Comparison of ENCODE assay signal across 8 mouse cellular contexts in the genomic region with DNA sequence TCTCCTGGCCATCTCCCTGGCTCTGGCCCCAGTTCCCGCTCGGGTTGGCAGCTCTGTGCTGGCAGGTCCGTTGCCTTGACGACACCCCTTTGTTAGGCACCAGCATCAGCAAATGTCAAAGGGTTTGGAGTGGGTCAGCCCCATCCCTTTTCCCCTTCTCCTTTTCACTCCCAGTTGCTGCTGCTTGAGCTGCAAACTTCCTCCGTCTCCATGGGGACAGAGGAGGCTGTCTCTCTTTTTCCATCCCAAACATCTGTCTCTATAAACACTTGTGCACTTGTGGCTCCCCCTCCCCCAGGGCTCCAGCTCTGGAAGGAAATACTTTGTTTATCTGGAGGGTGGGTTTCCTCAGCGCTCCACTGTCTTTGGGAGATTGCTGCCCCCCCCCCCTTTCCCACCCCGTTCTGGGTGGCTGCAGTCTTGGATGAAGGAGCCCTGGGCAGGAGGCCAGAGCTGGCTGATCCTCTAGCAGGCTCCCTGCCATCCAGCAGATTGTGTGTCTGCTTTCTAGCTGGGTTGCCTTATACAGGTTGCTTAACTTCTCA. TPM values are rescaled to one million over a fixed set of nuclear protein-coding genes. Genes with fewer than 3 reads are reported as not detected.
DNase-seq lines count a peak whose midpoint lies in the region; ATAC-seq and TF ChIP-seq lines count a peak whose summit lies in the region.

No protein-coding gene starts in this region.

- WGBS in embryonic facial prominence, embryonic 10.5 days = 2% methylated on average over 7 of the region's 7 CpGs
- 12% methylated on average over 7 of the region's 7 CpGs for WGBS in kidney, adult 2 months
- 7% methylated on average over 7 of the region's 7 CpGs for WGBS in limb, embryonic 15.5 days
- 2% methylated on average over 7 of the region's 7 CpGs for WGBS in midbrain, embryonic 15.5 days

- TF ChIP-seq CTCF in kidney, adult 2 months (conservative IDR thresholded peaks at IDR 0.05; ENCODE audit: insufficient read depth, insufficient read length, low read depth, low read length) = no peak

- no peak for TF ChIP-seq POLR2A in kidney, adult 2 months (IDR thresholded peaks at IDR 0.05; ENCODE audit: low read depth, low read length)

- H3K27me3 ChIP-seq in embryonic facial prominence, embryonic 10.5 days (replicated peaks; ENCODE audit: low read depth, poor library complexity, severe bottlenecking) = peaks cover 29% of the 10 kb centered on the region
- H3K27me3 ChIP-seq in kidney, adult 2 months (replicated peaks; ENCODE audit: control insufficient read depth, insufficient read depth, low read length) = no peaks in the 10 kb centered on the region
- no peaks in the 10 kb centered on the region for H3K27me3 ChIP-seq in limb, embryonic 15.5 days
- 0 out of 2 replicates have a peak, but pooled peaks cover 2% of the 10 kb centered on the region for H3K27me3 ChIP-seq in midbrain, embryonic 15.5 days (replicated peaks)

- ATAC-seq in frontal cortex, adult (ENCODE audit: low TSS enrichment) = peak; percentile 79
- peak; percentile 73 for ATAC-seq in limb, embryonic 15.5 days (ENCODE audit: insufficient number of reproducible peaks, low FRiP score, low TSS enrichment, low read depth)
- ATAC-seq in midbrain, embryonic 15.5 days (replicated peaks) = peak; percentile 87

- no peaks in the 10 kb centered on the region for H3K9me3 ChIP-seq in embryonic facial prominence, embryonic 10.5 days
- no peaks in the 10 kb centered on the region for H3K9me3 ChIP-seq in limb, embryonic 15.5 days
- no peaks in the 10 kb centered on the region for H3K9me3 ChIP-seq in midbrain, embryonic 15.5 days

- H3K9ac ChIP-seq in limb, embryonic 15.5 days = no peak overlapping the region
- H3K9ac ChIP-seq in midbrain, embryonic 15.5 days = no peak overlapping the region

- H3K36me3 ChIP-seq in embryonic facial prominence, embryonic 10.5 days (replicated peaks) = no peaks in the 10 kb centered on the region
- H3K36me3 ChIP-seq in kidney, adult 2 months (ENCODE audit: control insufficient read depth, insufficient read depth, low read length) = no peaks in the 10 kb centered on the region
- H3K36me3 ChIP-seq in limb, embryonic 15.5 days = no peaks in the 10 kb centered on the region
- H3K36me3 ChIP-seq in midbrain, embryonic 15.5 days (replicated peaks) = no peaks in the 10 kb centered on the region

- no peak for DNase-seq in frontal cortex, postnatal 25 days (ENCODE audit: low spot score in 2 of 2)
- DNase-seq in embryonic facial prominence, embryonic 10.5 days (ENCODE audit: low spot score) = peak; percentile 87
- peak; percentile 80 for DNase-seq in heart, adult 8-10 months (ENCODE audit: low spot score)
- DNase-seq in kidney, adult 2 months = peak; percentile 80
- peak; percentile 58 for DNase-seq in testis, postnatal 14 days (ENCODE audit: low spot score)

- H3K4me2 ChIP-seq in limb, embryonic 15.5 days = peak overlapping the region; percentile 26; the same call in 1 of the 2 replicates
- H3K4me2 ChIP-seq in midbrain, embryonic 15.5 days = peak overlapping the region; percentile 21

- peak overlapping the region; percentile 80 for H3K27ac ChIP-seq in embryonic facial prominence, embryonic 10.5 days (replicated peaks)
- no peak overlapping the region; the same call in 1 of the 2 replicates for H3K27ac ChIP-seq in kidney, adult 2 months (ENCODE audit: insufficient read depth, low read depth, low read length)
- H3K27ac ChIP-seq in limb, embryonic 15.5 days = peak overlapping the region; percentile 86
- peak overlapping the region; percentile 67 for H3K27ac ChIP-seq in midbrain, embryonic 15.5 days

- H3K4me1 ChIP-seq in embryonic facial prominence, embryonic 10.5 days = peaks cover 70% of the 10 kb centered on the region
- H3K4me1 ChIP-seq in kidney, adult 2 months (ENCODE audit: control insufficient read depth, insufficient read depth, low read length) = peaks cover 7% of the 10 kb centered on the region; the same call in 1 of the 2 replicates
- H3K4me1 ChIP-seq in limb, embryonic 15.5 days = peaks cover 50% of the 10 kb centered on the region
- peaks cover 38% of the 10 kb centered on the region for H3K4me1 ChIP-seq in midbrain, embryonic 15.5 days

- peak overlapping the region; percentile 21 for H3K4me3 ChIP-seq in embryonic facial prominence, embryonic 10.5 days
- H3K4me3 ChIP-seq in kidney, adult 2 months (ENCODE audit: insufficient read depth, low read depth, low read length) = no peak overlapping the region
- H3K4me3 ChIP-seq in limb, embryonic 15.5 days = no peak overlapping the region
- H3K4me3 ChIP-seq in midbrain, embryonic 15.5 days = no peak overlapping the region

RNA-seq across cellular contexts. Expression of gene Socs3, which starts 30.0 kb away (rescaled TPM):
- polyA plus RNA-seq in embryonic facial prominence, embryonic 10.5 days (2016; fragmentation: Nextera tagmentation; extraction: Ambion mirVana) = 13.6 and 16.7 TPM in 2 replicates
- total RNA-seq in heart, adult 8-10 months (2022) = 1 to 10 TPM; 3.8 to 6.2 (median 4.7) TPM
- 4.3 and 5.0 TPM in 2 replicates for polyA plus RNA-seq in kidney, adult 2 months (2012; rRNA removed)
- polyA plus RNA-seq in limb, embryonic 15.5 days (2015; fragmentation: Nextera tagmentation; extraction: Ambion mirVana) = 20.3 and 24.0 TPM in 2 replicates
- polyA plus RNA-seq in midbrain, embryonic 15.5 days (2015; fragmentation: Nextera tagmentation; extraction: Ambion mirVana) = 8.7 and 8.9 TPM in 2 replicates

RNA-seq across cellular contexts. Expression of gene Pgs1, which starts 46.3 kb away (rescaled TPM):
- 43.5 and 44.6 TPM in 2 replicates for polyA plus RNA-seq in embryonic facial prominence, embryonic 10.5 days (2016; fragmentation: Nextera tagmentation; extraction: Ambion mirVana)
- 10 to 100 TPM; 16.4 to 20.6 (median 19.2) TPM for total RNA-seq in heart, adult 8-10 months (2022)
- polyA plus RNA-seq in kidney, adult 2 months (2012; rRNA removed) = 29.7 and 30.4 TPM in 2 replicates
- 35.5 and 37.8 TPM in 2 replicates for polyA plus RNA-seq in limb, embryonic 15.5 days (2015; fragmentation: Nextera tagmentation; extraction: Ambion mirVana)
- polyA plus RNA-seq in midbrain, embryonic 15.5 days (2015; fragmentation: Nextera tagmentation; extraction: Ambion mirVana) = 62.5 and 63.5 TPM in 2 replicates

Comparison
In these comparisons a context has a peak if more than half of its experiments do, and no peak if none do; other contexts are left out.
1. DNase-seq: peak in embryonic facial prominence, embryonic 10.5 days (single experiment), heart, adult 8-10 months (single experiment), kidney, adult 2 months (single experiment) and testis, postnatal 14 days (single experiment); none in frontal cortex, postnatal 25 days (0 of 2).
2. Peak in every context shown above with its lines, with median percentiles within 50 percentile points of each other: ATAC-seq.